Mouse (Mus musculus) heart, embryonic 13.5 days (tissue): ENCODE measurements around the gene Strip1. TPM values are rescaled to one million over a fixed set of nuclear protein-coding genes. Genes with fewer than 3 reads are reported as not detected.

Experiments used
- ATAC-seq: fragments of 200-750 bp; cut with Nextera tagmentation; 2 replicates; pipeline ENCODE4 v1.8.0; 2017; ENCODE audit warnings: moderate TSS enrichment; ENCODE audit not compliant: insufficient number of reproducible peaks, low FRiP score, low TSS enrichment; ENCODE audit errors: extremely low read depth
- H3K27ac ChIP-seq: fragments of 300-500 bp; sonication (generic); replicated peaks from 2 replicates; pipeline ENCODE4 v1.5.1; 2015; ENCODE audit warnings: moderate library complexity, mild to moderate bottlenecking, inconsistent platforms
- H3K27me3 ChIP-seq: fragments of 300-500 bp; sonication (generic); replicated peaks from 2 replicates; pipeline ENCODE4 v1.6.1; 2015; ENCODE audit warnings: mild to moderate bottlenecking, inconsistent platforms
- H3K36me3 ChIP-seq: fragments of 300-500 bp; sonication (generic); 2 replicates; pipeline ENCODE4 v1.6.1; 2015; ENCODE audit warnings: mild to moderate bottlenecking, inconsistent platforms
- H3K4me1 ChIP-seq: fragments of 300-500 bp; sonication (generic); 2 replicates; pipeline ENCODE4 v1.6.1; 2015; ENCODE audit warnings: inconsistent platforms
- H3K4me2 ChIP-seq: fragments of 300-500 bp; sonication (generic); 2 replicates; pipeline ENCODE4 v1.6.1; 2015; ENCODE audit warnings: inconsistent platforms, mild to moderate bottlenecking, moderate library complexity
- H3K4me3 ChIP-seq: fragments of 300-500 bp; sonication (generic); 2 replicates; pipeline ENCODE4 v1.5.1; 2015; ENCODE audit warnings: moderate library complexity, mild to moderate bottlenecking, inconsistent platforms
- H3K9ac ChIP-seq: fragments of 300-500 bp; sonication (generic); 2 replicates; pipeline ENCODE4 v1.6.1; 2015; ENCODE audit warnings: inconsistent platforms, mild to moderate bottlenecking, moderate library complexity
- H3K9me3 ChIP-seq: fragments of 300-500 bp; sonication (generic); 2 replicates; pipeline ENCODE4 v1.6.1; 2016; ENCODE audit warnings: inconsistent platforms
- WGBS: fragments of 180-500 bp; shearing (Covaris S2); methylation state at CpG from one replicate; pipeline ENCODE4 v1.1.7; 2015; ENCODE audit warnings: mixed read lengths; 5-methylcytosine and 5-hydroxymethylcytosine counted together
- polyA plus RNA-seq: library from polyadenylated mRNA; unstranded; fragments of >200 nt; fragmentation: Nextera tagmentation; extraction: Ambion mirVana; gene quantifications from 2 replicates; pipeline ENCODE4 v1.2.1, GENCODE M21; 2015

The Strip1 gene
- polyA plus RNA-seq, 1 experiment from 2014 or later: 36.3 TPM

DNA sequence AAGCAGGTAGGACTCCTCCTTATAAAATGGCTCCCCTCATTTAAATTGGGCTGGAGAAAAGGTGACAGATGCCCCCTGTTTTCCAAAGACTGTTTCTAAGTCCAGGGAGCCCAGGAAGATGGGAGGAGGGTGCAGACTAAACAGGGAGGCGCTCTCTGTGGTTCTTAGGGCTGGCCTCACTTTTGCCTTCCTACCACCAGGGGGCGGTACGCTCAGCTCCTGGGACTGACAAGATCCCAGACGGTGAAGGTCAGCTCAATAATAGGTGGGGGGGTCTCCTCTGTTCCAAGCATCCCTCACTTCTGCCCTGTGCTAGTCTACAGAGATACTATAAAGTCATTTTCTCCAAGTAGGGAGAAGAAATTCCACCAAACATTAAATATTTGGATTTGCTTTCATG is 26.2 kb downstream of the Strip1 start:
- Histone ChIP-seq H3K27ac (no peak overlapping the region), H3K9me3 (no peaks in the 10 kb centered on the region), H3K9ac (no peak overlapping the region), H3K36me3 (no peaks in the 10 kb centered on the region), H3K27me3 (peaks cover 48% of the 10 kb centered on the region), H3K4me2 (no peak overlapping the region), H3K4me3 (no peak overlapping the region), H3K4me1 (peaks cover 3% of the 10 kb centered on the region; the same call in 1 of the 2 replicates)
- ATAC-seq: no peak
- 11% methylated on average over 4 of the region's 4 CpGs for WGBS

DNA sequence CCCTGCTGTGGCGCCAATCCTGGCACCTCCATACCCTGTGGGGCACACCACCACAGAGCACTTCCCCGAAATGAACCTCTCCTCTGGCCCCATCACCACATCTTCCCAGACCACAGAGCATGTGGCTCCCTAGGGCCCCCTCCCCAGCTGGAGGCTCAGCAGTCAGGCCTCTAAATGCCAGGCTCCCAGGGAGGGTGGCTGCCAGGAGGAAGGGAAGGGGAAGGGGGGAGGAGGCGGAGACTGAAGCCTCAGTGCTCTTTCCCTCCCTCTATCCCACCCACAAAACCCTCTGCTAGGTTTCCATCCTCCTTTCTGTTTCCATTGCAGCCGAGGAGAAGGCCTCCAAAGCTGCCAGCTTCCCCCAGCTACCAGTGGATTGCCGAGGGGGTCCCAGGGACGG is 31.4 kb downstream of the Strip1 start:
- WGBS: 38% methylated on average over 5 of the region's 6 CpGs
- no peak overlapping the region for H3K4me2 ChIP-seq
- no peak overlapping the region for H3K4me3 ChIP-seq
- H3K27me3 ChIP-seq: peaks cover 92% of the 10 kb centered on the region
- peaks cover 14% of the 10 kb centered on the region for H3K4me1 ChIP-seq
- H3K36me3 ChIP-seq: no peaks in the 10 kb centered on the region
- no peak overlapping the region for H3K27ac ChIP-seq
- H3K9ac ChIP-seq: no peak overlapping the region
- ATAC-seq: no peak
- no peaks in the 10 kb centered on the region for H3K9me3 ChIP-seq

DNA sequence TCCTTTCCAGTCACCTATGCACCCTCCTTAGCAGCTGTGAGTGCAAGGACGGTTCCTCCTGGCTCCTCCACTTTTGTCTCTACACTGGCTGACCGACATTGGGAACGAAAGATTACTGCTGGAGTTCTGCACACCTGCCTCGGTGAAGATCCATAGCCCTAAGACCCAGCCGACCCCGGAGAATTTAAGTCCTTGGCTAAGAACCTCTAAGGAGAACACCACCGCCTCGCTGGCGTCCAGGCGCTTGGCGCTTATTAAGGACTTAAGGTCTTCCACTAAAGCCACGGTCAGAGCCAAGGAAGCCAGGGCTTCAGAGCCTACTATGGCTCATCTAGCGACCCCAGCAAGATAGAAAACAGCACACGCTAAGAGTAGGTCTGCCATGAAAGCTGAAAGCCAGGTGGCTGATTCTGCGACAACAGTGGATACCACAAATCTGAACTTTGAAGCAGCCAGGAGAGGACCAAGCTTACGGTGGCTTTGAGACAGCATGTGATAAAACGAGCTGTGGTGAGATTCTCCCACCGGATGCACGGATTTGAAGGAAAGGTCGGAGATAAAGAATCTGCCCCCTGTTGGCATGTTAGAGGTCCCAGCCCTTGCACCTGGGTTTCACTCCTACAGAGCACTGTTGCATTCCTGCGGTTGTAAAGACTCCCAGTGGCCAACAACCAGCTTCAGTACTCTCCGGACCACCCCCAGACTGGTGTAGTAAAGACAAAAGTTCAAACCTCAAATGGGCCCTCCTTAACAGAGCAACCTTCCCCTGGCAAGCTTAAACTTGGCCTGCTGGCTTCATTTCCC is 33.7 kb downstream of the Strip1 start:
- peaks cover 98% of the 10 kb centered on the region for H3K27me3 ChIP-seq
- no peak overlapping the region for H3K27ac ChIP-seq
- WGBS: 9% methylated on average over 22 of the region's 22 CpGs
- H3K36me3 ChIP-seq: no peaks in the 10 kb centered on the region
- no peaks in the 10 kb centered on the region for H3K9me3 ChIP-seq
- H3K4me1 ChIP-seq: peaks cover 21% of the 10 kb centered on the region
- no peak overlapping the region for H3K4me3 ChIP-seq
- ATAC-seq: no peak
- H3K9ac ChIP-seq: no peak overlapping the region
- no peak overlapping the region for H3K4me2 ChIP-seq

DNA sequence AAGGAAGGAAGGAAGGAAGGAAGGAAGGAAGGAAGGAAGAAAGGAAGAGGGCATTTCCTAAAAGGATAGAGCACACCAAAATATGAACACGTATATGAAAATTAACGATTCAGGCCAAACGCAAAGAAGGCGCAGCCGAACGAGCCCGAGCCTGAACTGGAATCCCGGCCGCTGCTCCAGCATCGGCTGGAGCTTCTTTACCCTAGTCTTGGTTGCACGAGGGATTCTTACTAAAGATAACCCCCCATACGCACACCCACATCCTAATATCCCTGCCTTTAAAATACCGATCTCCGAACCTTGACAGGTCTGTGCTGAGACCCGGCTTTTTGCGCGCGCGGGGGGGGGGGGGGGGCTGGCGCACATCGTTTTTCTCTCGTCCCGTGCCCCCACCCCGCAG is 34.4 kb downstream of the Strip1 start:
- Histone ChIP-seq H3K9me3 (no peaks in the 10 kb centered on the region), H3K36me3 (no peaks in the 10 kb centered on the region), H3K27me3 (peaks cover 98% of the 10 kb centered on the region), H3K4me1 (peaks cover 21% of the 10 kb centered on the region), H3K4me3 (no peak overlapping the region), H3K4me2 (no peak overlapping the region), H3K9ac (no peak overlapping the region), H3K27ac (no peak overlapping the region)
- no peak for ATAC-seq
- WGBS: 2% methylated on average over 20 of the region's 24 CpGs

DNA sequence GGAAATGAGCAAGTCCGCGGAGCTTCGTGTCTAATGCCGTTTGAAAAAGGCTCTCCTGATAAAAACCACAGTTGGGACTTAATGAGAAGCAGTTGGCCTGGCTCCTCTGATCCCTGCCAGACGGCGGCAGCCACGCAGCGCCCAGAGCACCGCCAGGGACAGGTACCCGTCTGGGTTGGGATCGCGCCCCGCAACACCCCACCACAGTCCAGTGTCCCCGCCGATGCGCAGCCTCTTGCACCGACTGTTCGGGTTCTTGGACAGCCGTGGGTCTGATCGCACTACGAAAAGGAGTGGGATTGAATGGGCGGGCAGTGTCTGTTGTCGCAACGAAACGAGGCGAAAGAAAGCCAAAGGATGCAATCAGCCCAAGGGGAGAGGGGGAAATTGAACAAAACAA is 34.9 kb downstream of the Strip1 start:
- H3K9me3 ChIP-seq: no peaks in the 10 kb centered on the region
- ATAC-seq: no peak
- H3K4me3 ChIP-seq: peak overlapping the region; percentile 52
- WGBS: under 1% methylated on average over 26 of the region's 26 CpGs
- no peaks in the 10 kb centered on the region for H3K36me3 ChIP-seq
- peak overlapping the region; percentile 74; the same call in 1 of the 2 replicates for H3K4me2 ChIP-seq
- no peak overlapping the region for H3K27ac ChIP-seq
- H3K9ac ChIP-seq: no peak overlapping the region
- peaks cover 98% of the 10 kb centered on the region for H3K27me3 ChIP-seq
- peaks cover 21% of the 10 kb centered on the region for H3K4me1 ChIP-seq

DNA sequence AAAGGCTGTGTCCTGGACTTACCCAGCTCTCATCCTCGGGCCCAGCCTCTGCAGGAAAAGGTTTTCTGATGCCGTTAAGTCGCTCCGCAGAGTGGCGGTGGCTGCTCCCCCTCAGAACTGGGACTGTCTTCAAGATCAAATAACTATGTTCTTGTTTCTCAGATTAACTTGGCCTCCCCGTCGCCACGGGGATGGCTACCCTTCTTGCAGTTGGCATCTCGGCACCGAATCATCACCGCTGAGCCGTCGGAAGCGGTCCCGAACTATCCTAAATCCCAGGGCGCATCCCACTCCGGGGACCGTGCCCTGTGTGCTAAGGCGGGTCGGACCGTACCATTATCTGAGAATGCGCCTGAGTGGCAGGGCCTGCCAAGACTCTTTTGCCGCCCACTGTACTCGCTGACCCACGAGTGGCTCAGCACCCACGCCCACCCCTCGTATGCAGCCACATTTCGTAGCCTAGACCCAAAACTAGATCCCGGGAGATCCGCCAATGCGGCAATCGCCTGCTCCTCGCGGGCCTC is 35.5 kb downstream of the Strip1 start:
- ATAC-seq: no peak
- Histone ChIP-seq H3K9me3 (no peaks in the 10 kb centered on the region), H3K4me1 (peaks cover 21% of the 10 kb centered on the region), H3K27me3 (peaks cover 98% of the 10 kb centered on the region), H3K4me2 (peak overlapping the region; percentile 74), H3K36me3 (no peaks in the 10 kb centered on the region), H3K9ac (no peak overlapping the region), H3K27ac (no peak overlapping the region), H3K4me3 (peak overlapping the region; percentile 52)
- WGBS: 2% methylated on average over 34 of the region's 34 CpGs

DNA sequence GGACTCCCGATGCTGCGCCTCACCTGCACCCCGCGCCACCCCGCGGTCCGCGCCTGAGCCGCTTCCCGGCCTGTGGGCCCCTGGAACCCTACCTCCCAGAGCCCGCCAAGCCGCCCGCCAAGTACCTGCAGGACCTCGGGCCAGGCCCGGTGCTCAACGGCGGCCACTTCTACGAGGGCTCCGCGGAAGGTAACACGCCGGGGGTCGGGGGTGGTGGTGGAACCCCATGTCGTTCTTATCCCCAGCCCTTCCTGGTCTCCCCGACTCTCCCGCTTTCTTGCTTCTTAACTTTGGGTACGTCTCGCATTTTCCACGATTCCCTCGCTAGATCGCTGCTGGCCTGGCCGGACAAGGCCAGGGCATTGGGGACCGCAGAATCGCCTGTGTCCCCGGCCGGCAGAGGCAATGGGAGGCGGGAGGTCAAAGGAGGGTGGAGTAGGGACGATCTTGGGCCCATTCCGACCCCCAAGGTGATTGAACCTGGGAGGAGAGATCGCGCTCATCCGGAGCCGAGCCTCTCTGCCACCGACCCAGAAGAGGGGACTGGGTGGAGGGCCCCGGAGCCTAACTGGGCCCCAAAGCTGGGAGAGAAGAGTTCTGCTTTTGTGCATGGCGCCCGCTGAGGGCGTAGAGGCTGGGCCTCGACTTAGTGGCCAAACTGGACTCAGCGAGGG is 36.1 kb downstream of the Strip1 start:
- peak overlapping the region; percentile 71 for H3K9ac ChIP-seq
- peak overlapping the region; percentile 52 for H3K4me3 ChIP-seq
- H3K27ac ChIP-seq: no peak overlapping the region
- H3K4me2 ChIP-seq: peak overlapping the region; percentile 74
- H3K4me1 ChIP-seq: peaks cover 21% of the 10 kb centered on the region
- H3K36me3 ChIP-seq: no peaks in the 10 kb centered on the region
- no peaks in the 10 kb centered on the region for H3K9me3 ChIP-seq
- no peak for ATAC-seq
- peaks cover 97% of the 10 kb centered on the region for H3K27me3 ChIP-seq
- WGBS: under 1% methylated on average over 50 of the region's 50 CpGs

DNA sequence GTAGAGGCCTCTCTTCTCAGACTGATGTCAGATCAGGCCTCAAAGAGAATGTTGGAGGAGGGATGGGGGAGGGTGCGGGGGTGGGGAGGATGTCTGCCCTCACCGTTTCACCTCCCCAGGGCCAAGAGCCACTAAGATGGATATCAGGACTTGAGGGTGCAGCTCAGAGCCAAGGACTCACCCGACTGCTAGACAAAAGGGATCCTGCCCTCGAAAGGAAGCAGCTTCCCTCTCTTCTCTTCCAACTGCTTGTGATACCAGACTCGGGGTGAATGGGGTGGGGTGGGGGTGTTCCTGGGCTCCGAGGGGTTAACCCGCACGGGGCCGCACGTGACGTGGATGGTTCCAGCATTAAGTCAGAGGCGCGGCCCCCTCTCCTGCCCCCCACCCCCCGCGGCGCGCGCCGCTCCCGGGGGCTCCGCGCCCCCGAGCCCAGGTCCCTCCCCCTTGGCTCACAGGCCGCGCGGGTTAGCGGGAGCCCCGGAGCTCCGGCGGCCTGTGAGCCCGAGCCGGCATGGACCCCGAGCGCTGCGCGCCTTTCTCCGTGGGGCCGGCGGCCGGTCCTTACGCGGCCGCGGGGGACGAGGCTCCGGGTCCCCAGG is 36.7 kb downstream of the Strip1 start, which contains the start of gene Alx3:
TSS of gene Alx3 (plus strand) at position 370 of the 602 bp plus-strand sequence.
- no peaks in the 10 kb centered on the region for H3K36me3 ChIP-seq
- peak within 1 kb of the TSS; percentile 74 for H3K4me2 ChIP-seq
- no peak within 1 kb of the TSS for H3K27ac ChIP-seq
- H3K27me3 ChIP-seq: peaks cover 97% of the 10 kb centered on the region
- H3K9ac ChIP-seq: peak within 1 kb of the TSS; percentile 71
- 1% methylated on average over 41 of the region's 46 CpGs for WGBS
- peaks cover 21% of the 10 kb centered on the region for H3K4me1 ChIP-seq
- peak within 1 kb of the TSS; percentile 52 for H3K4me3 ChIP-seq
- no peak for ATAC-seq
- H3K9me3 ChIP-seq: no peaks in the 10 kb centered on the region

DNA sequence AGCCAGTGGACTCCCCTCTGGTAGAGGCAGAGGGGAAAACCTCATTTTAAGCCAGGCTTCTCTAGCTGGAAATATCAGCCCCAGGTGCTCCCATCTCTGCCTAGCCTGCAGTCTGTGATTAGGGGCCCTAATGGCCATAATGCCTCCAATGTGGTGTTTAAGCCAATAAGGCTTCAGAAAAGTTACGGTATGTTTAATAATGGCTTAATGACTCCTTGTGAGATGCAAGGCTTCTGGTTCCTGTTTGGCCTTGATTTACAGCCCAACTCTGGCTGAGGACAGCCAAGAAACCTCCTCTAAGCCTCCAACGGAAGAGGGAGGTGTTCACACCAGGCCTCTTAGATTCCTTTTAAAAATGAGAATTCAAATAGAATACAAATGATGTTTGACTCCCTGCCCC is 37.9 kb downstream of the Strip1 start:
- Histone ChIP-seq H3K9me3 (no peaks in the 10 kb centered on the region), H3K36me3 (no peaks in the 10 kb centered on the region), H3K4me1 (peaks cover 21% of the 10 kb centered on the region), H3K27me3 (peaks cover 97% of the 10 kb centered on the region), H3K27ac (no peak overlapping the region), H3K4me2 (no peak overlapping the region), H3K9ac (no peak overlapping the region), H3K4me3 (no peak overlapping the region)
- 56% methylated on average over 2 of the region's 2 CpGs for WGBS
- no peak for ATAC-seq

DNA sequence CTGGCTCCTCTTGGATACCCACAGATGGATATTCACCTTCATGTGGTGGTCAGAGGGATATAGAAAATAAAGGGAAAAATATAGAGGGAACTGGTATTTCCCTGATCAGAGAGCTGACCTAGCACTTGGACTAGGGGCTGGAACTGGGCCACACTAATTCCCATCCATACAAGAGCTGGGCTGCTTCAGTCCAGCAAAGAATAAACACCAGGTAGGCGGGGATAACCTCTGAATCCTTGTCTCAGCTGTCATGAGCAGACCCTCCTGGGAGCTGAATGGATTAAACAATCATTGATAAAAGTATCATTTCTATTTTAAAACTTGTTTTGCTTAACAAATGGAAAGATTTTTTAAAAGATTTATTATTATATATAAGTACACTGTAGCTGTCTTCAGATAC is 39.9 kb downstream of the Strip1 start:
- Histone ChIP-seq H3K4me2 (no peak overlapping the region), H3K27ac (no peak overlapping the region), H3K27me3 (peaks cover 99% of the 10 kb centered on the region), H3K9ac (no peak overlapping the region), H3K9me3 (no peaks in the 10 kb centered on the region), H3K4me1 (peaks cover 24% of the 10 kb centered on the region), H3K36me3 (no peaks in the 10 kb centered on the region), H3K4me3 (no peak overlapping the region)
- ATAC-seq: no peak
- WGBS: 68% methylated on average over 1 of the region's 1 CpGs

DNA sequence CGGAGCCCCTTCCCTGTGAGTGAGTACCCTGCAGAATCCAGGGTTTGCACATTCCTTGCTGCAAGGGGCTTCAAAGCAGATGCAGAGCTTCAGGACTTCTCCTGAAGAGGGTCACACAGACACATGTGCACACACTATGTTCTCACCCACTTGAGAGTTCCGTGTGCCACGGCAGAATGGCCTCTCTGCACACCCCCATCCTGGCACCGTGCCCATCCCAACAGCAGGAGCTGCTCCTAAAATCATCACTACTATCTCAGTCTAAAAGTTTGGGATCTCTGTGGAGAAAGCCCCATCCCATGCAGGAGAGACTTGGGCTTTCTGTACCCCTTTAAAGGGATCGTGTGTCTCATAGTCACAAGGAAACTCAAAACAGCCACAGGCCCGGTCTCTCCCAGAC is 45.0 kb downstream of the Strip1 start:
- Histone ChIP-seq H3K4me3 (no peak overlapping the region), H3K36me3 (no peaks in the 10 kb centered on the region), H3K4me2 (no peak overlapping the region; the same call in 1 of the 2 replicates), H3K9ac (no peak overlapping the region), H3K27me3 (peaks cover 98% of the 10 kb centered on the region), H3K4me1 (peaks cover 22% of the 10 kb centered on the region), H3K9me3 (no peaks in the 10 kb centered on the region), H3K27ac (no peak overlapping the region)
- ATAC-seq: no peak
- 49% methylated on average over 6 of the region's 6 CpGs for WGBS
